Mouse (Mus musculus) C2C12 (cell line): ENCODE measurements at regions not wholly inside any gene's neighbourhood (a gene's known extent, or its start where the extent isn't known, plus 50 kb on each side); places are given as distances from the start of the nearest gene placed in this dataset.

Experiments used
- H3K27me3 ChIP-seq: one replicate; pipeline ENCODE4 v1.6.1; 2011; ENCODE audit not compliant: control insufficient read depth, insufficient read depth, insufficient read length
- H3K36me3 ChIP-seq: one replicate; pipeline ENCODE4 v1.6.1; 2011; ENCODE audit not compliant: control insufficient read depth, insufficient read depth
- H3K4me3 ChIP-seq: one replicate; pipeline ENCODE4 v1.5.1; 2011; ENCODE audit warnings: mild to moderate bottlenecking, control low read depth; ENCODE audit not compliant: poor library complexity, insufficient read depth, severe bottlenecking
- H3K79me2 ChIP-seq: one replicate; pipeline ENCODE4 v1.6.1; 2011; ENCODE audit not compliant: control insufficient read depth, insufficient read depth
- H3K79me3 ChIP-seq: one replicate; pipeline ENCODE4 v1.6.1; 2011; ENCODE audit warnings: low read depth, control low read depth
- H3ac ChIP-seq: one replicate; pipeline ENCODE3; 2011; ENCODE audit warnings: low read depth; ENCODE audit not compliant: control insufficient read depth, insufficient read length
- CEBPB ChIP-seq: IDR thresholded peaks from one replicate; pipeline ENCODE4 v1.6.1; 2011; ENCODE audit warnings: low read depth, mild to moderate bottlenecking, control low read depth, moderate library complexity
- CTCF ChIP-seq: IDR thresholded peaks from one replicate; pipeline ENCODE4 v1.5.1; 2011; ENCODE audit not compliant: control insufficient read depth, insufficient read depth, insufficient read length
- FOSL1 ChIP-seq: IDR thresholded peaks from one replicate; pipeline ENCODE4 v1.8.0; 2011; ENCODE audit warnings: mild to moderate bottlenecking, low read length; ENCODE audit not compliant: poor library complexity, insufficient read depth, severe bottlenecking
- MAX ChIP-seq: IDR thresholded peaks from one replicate; pipeline ENCODE4 v1.6.1; 2011; ENCODE audit warnings: mild to moderate bottlenecking, control low read depth
- MYOD1 ChIP-seq: IDR thresholded peaks from one replicate; pipeline ENCODE4 v1.6.1; 2011; ENCODE audit warnings: low read depth; ENCODE audit not compliant: control insufficient read depth, insufficient read length
- MYOG ChIP-seq: IDR thresholded peaks from one replicate; pipeline ENCODE4 v1.6.1; 2011; ENCODE audit not compliant: control insufficient read depth, insufficient read length; ENCODE audit errors: extremely low read depth
- USF1 ChIP-seq: IDR thresholded peaks from one replicate; pipeline ENCODE4 v1.6.1; 2011; ENCODE audit warnings: low read depth, mild to moderate bottlenecking, control low read depth, moderate library complexity

DNA sequence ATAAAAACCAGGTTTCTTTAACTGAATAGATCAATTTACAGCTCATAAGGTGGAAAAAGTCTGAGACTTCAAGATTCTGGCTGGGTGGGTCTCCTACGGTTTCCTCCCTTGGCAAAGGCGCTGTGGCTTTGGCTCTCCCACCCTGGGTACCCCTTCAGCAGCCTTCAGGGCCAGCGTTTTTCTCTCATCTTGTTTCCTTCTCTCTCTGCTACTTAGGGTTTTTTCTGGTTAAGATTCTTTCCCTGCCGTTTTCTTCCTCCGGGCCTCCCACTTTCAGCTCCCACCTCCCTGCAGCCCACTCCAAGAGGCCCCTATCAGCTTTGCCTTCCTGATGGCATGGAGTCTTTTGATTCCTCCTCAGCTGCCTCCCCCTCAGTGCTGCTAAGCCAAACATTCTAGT lies 463.0 kb downstream of the Ccdc171 start:
- Histone ChIP-seq H3K36me3 (no peaks in the 10 kb centered on the region), H3ac (no peak overlapping the region), H3K79me2 (no peaks in the 10 kb centered on the region), H3K27me3 (no peaks in the 10 kb centered on the region), H3K79me3 (no peaks in the 10 kb centered on the region), H3K4me3 (no peak overlapping the region)
- TF ChIP-seq MYOG: no peak
- TF ChIP-seq CEBPB: no peak
- no peak for TF ChIP-seq USF1
- TF ChIP-seq MAX: no peak
- TF ChIP-seq CTCF: no peak

DNA sequence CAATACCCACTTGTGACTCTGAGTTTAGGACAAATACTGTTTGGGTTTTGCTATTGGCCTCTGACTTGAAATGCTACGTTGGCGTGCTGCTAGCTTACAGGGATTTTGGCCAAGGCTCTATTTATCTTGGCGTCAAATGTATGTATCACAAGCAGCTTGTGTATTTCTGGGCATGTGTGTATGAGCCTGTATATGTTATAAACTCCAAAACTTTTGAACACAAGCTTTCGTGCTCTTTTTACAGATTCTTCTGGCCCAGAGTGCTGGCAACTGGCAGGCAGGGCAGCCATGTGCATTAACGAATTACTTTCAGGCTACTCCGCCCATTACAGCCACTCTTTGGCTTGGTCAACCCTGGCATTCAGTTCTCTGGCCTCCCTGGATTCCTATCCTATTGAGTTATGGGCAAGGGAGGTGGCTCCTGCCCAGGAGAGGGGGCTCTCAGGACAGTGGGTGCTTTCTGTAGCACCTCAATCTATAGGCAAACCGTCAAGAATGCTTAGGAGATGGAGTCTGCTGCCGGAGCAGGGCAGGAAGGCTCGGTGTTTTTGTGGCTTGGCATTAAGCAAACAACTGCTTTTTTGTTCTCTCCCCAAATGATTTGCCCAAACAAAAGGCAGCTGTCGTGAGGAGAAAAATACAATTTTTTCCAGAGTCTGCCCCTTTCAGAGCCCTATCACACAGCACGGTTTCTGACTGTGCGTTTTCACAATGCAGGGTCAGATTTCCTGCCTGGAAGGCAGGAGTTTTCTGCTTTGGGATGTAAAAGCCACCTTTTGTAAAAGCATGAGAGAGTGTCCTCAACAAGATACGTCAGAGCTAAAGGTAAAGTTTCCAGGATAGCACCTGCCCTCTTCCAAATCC lies 465.0 kb downstream of the Ccdc171 start:
- no peaks in the 10 kb centered on the region for H3K79me3 ChIP-seq
- TF ChIP-seq CEBPB: no peak
- TF ChIP-seq FOSL1: no peak
- no peak for TF ChIP-seq MYOD1
- no peak for TF ChIP-seq CTCF
- TF ChIP-seq MYOG: no peak
- H3K36me3 ChIP-seq: no peaks in the 10 kb centered on the region
- no peak overlapping the region for H3ac ChIP-seq
- H3K27me3 ChIP-seq: no peaks in the 10 kb centered on the region
- H3K79me2 ChIP-seq: no peaks in the 10 kb centered on the region
- no peak overlapping the region for H3K4me3 ChIP-seq

DNA sequence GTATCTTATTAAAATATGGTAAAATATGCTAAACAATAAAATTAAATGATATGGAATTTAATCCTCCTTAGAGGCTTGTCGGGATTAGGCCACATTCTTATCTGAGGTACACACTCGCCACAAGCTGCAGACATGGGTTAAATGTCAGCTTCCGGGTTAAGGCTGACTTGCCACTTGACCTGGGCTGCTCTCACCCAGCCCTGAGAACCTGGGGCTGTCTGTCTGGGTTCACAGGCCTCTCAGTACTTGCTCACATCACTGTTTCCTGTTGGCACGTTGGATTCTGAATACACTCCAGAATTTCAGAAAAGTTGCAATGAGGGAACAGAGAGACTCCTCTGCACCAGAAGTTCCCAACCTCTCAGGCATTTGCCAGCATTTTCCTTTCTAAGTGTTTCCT lies 465.9 kb downstream of the Ccdc171 start:
- H3ac ChIP-seq: no peak overlapping the region
- no peaks in the 10 kb centered on the region for H3K27me3 ChIP-seq
- no peaks in the 10 kb centered on the region for H3K79me2 ChIP-seq
- H3K36me3 ChIP-seq: no peaks in the 10 kb centered on the region
- H3K4me3 ChIP-seq: no peak overlapping the region
- no peak for TF ChIP-seq FOSL1
- TF ChIP-seq MYOD1: no peak
- no peak for TF ChIP-seq CTCF
- no peak for TF ChIP-seq MYOG
- no peak for TF ChIP-seq USF1
- TF ChIP-seq CEBPB: no peak
- TF ChIP-seq MAX: no peak
- H3K79me3 ChIP-seq: no peaks in the 10 kb centered on the region

DNA sequence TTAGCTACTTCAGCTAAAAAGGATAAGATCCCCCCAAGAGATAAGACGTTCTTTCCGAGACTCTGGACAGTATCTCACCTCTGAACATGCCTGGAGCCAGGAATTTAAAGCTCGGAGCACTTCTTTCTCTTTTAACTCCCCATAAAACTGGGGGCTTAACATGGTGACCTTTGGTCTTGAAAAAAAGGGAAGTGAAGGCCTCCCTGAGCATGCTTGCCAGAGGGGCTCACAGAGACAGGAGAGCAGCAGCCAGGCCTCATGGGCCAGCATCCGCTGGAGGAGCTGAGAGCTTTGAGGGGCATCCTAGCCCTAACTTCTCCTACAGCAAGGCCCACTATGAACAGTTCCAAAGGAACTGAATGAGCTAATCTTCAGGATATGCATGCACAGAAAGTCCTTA lies 471.7 kb downstream of the Ccdc171 start:
- TF ChIP-seq MAX: no peak
- no peak for TF ChIP-seq FOSL1
- no peak for TF ChIP-seq CTCF
- no peak for TF ChIP-seq CEBPB
- TF ChIP-seq USF1: no peak
- TF ChIP-seq MYOG: no peak
- no peak for TF ChIP-seq MYOD1

DNA sequence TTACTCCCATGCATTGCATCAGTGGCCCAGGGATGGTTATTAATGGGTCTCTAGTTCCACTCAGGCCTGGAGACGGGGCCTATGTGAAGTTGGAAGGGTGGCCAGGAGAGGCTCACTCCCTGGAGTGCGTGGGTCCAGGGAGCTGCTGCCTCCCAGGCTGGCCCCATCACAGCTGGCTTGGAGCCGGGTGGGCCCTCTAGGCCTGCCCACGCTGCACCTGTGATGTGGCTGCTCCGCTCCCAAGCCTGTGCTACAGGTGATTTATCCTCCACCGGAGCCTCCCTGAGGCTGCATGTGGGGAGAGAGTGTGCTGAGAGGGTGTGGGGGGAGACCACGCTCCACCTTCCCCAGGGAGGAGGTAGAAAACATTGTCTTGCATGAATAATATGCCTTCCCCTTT lies 476.3 kb downstream of the Ccdc171 start:
- no peak overlapping the region for H3K4me3 ChIP-seq
- H3K27me3 ChIP-seq: no peaks in the 10 kb centered on the region
- no peaks in the 10 kb centered on the region for H3K79me3 ChIP-seq
- no peaks in the 10 kb centered on the region for H3K79me2 ChIP-seq
- H3K36me3 ChIP-seq: no peaks in the 10 kb centered on the region
- H3ac ChIP-seq: no peak overlapping the region
- TF ChIP-seq CEBPB (no peak), MYOD1 (no peak), MAX (no peak), CTCF (no peak), FOSL1 (no peak), USF1 (no peak), MYOG (no peak)

More for the DNA sequence above, 471.7 kb downstream of the Ccdc171 start:
- no peak overlapping the region for H3K4me3 ChIP-seq
- H3K79me3 ChIP-seq: no peaks in the 10 kb centered on the region
- no peaks in the 10 kb centered on the region for H3K79me2 ChIP-seq
- H3K27me3 ChIP-seq: no peaks in the 10 kb centered on the region
- H3ac ChIP-seq: no peak overlapping the region
- H3K36me3 ChIP-seq: no peaks in the 10 kb centered on the region

DNA sequence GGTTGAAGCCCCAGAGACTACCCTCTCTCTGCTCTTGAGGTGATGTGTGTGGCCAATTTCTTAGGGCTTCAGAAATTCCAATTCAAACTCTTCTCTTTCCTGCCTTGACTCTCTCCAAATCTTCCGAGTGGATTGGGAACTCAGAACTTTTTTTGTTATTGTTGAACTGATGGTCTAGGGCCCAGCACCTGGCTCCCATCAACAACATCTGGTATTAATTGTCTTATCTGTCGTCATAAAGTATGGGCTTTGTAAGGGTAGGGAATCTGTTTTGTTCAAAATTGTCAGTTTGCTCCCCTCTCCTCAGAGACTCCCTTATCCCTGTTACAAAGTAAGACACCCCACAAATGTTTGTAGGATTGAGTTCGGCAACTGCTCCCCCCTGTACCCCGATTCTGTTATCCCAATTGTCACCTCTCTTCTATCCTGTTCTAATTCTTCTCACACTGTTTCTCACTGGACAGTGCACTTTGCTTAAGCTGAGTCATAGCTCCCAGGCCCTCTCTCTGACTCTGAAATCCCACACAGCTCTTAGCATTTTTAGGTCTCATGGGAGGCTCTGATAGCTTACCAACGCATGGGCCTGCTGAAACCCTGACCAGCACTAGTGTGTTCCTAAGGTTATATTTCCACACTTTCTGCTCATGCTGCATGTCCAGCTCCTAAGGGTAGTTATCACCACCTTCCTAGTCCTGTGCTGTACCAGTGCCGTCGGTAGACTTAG lies 478.9 kb downstream of the Ccdc171 start:
- Histone ChIP-seq H3K79me2 (no peaks in the 10 kb centered on the region), H3K27me3 (no peaks in the 10 kb centered on the region), H3K36me3 (no peaks in the 10 kb centered on the region), H3K79me3 (no peaks in the 10 kb centered on the region), H3ac (no peak overlapping the region), H3K4me3 (no peak overlapping the region)
- no peak for TF ChIP-seq MYOD1
- no peak for TF ChIP-seq CTCF
- TF ChIP-seq CEBPB: no peak
- TF ChIP-seq USF1: no peak
- TF ChIP-seq MAX: no peak
- TF ChIP-seq MYOG: no peak
- TF ChIP-seq FOSL1: no peak
